Mouse (Mus musculus) G1E (cell line): ENCODE results near the gene Gm15737. TPM values are rescaled to one million over a fixed set of nuclear protein-coding genes. Genes with fewer than 3 reads are reported as not detected.

Experiments used
- ATAC-seq: 2 replicates; pipeline ENCODE4 v1.8.0; 2016; ENCODE audit warnings: mild to moderate bottlenecking; ENCODE audit not compliant: insufficient number of reproducible peaks, poor library complexity, low FRiP score, severe bottlenecking; ENCODE audit errors: extremely low read depth
- DNase-seq: peaks from one replicate; pipeline ENCODE4 v3.0.0; 2012; ENCODE audit warnings: low spot score
- H3K27me3 ChIP-seq: 2 replicates; pipeline ENCODE4 v1.6.1; 2012; ENCODE audit warnings: mild to moderate bottlenecking, low read length, inconsistent platforms; ENCODE audit not compliant: insufficient read depth
- H3K36me3 ChIP-seq: replicated peaks from 2 replicates; pipeline ENCODE3; 2012; ENCODE audit warnings: mild to moderate bottlenecking, inconsistent platforms
- H3K4me1 ChIP-seq: 2 replicates; pipeline ENCODE4 v1.6.1; 2012; ENCODE audit warnings: low read depth, low read length, inconsistent platforms, mixed read lengths; ENCODE audit not compliant: insufficient read depth
- H3K4me3 ChIP-seq: 2 replicates; pipeline ENCODE4 v1.5.1; 2012; ENCODE audit warnings: low read depth, mild to moderate bottlenecking, inconsistent platforms, low read length, moderate library complexity, mixed read lengths
- H3K9me3 ChIP-seq: replicated peaks from 2 replicates; pipeline ENCODE4 v1.6.1; 2012; ENCODE audit warnings: inconsistent platforms
- CTCF ChIP-seq: IDR thresholded peaks from 2 replicates; pipeline ENCODE4 v1.5.1; 2012; ENCODE audit warnings: low read depth, low read length, inconsistent platforms, mixed read lengths
- GATA1 ChIP-seq: IDR thresholded peaks from 2 replicates; pipeline ENCODE4 v1.6.1; 2012; ENCODE audit warnings: borderline replicate concordance, low read length, inconsistent platforms, mixed read lengths
- GATA2 ChIP-seq: IDR thresholded peaks from 2 replicates; pipeline ENCODE4 v1.6.1; 2012; ENCODE audit warnings: low read depth, low read length, inconsistent platforms, borderline replicate concordance
- POLR2AphosphoS5 ChIP-seq: IDR thresholded peaks from 2 replicates; pipeline ENCODE4 v1.6.1; 2012; ENCODE audit warnings: low read depth, low read length, inconsistent platforms; ENCODE audit not compliant: insufficient replicate concordance
- TAL1 ChIP-seq: conservative IDR thresholded peaks from 2 replicates; pipeline ENCODE4 v1.6.1; 2012; ENCODE audit warnings: low read depth, low read length, inconsistent platforms, mixed read lengths
- polyA plus RNA-seq: library from polyadenylated mRNA; stranded (reverse); fragments of >175 nt; gene quantifications from 2 replicates; pipeline ENCODE4 v1.2.3, GENCODE M21; 2012
- total RNA-seq, 2 experiments: library from RNA; stranded (forward) in 1 of 2; stranded (reverse) in 1 of 2; fragments of 200-1000 nt in 1 of 2; fragments of >200 nt in 1 of 2; fragmentation: Nextera tagmentation in 1 of 2; gene quantifications; 2 replicates each; pipeline ENCODE4 v1.2.3; 2014 to 2017

Gm15737 gene
- total and polyA plus RNA-seq, 3 experiments, result 0.05 TPM; not detected in 2

DNA sequence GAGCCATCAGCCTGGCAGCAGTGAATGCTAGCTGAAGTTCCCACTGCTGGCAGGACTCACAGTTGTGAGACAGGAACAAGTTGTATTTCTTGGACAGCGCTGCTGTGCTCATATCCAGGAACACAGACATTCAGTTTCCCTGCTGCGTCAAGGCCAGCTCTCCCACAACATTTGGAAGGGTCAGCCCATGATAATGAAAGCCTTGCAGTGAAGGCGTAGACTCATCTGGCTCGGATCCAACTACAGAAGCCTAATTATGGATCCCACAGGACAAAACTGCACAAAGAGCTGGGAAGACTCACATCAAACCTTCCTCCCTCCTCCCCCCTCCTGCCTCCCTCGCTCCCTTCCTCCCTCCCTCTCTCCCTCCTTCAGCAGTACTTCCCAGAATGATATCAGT lies 18.9 kb upstream of the Gm15737 start:
- Histone ChIP-seq H3K36me3 (no peaks in the 10 kb centered on the region), H3K4me1 (no peaks in the 10 kb centered on the region), H3K4me3 (no peak overlapping the region), H3K27me3 (no peaks in the 10 kb centered on the region), H3K9me3 (peaks cover 14% of the 10 kb centered on the region)
- no peak for TF ChIP-seq POLR2AphosphoS5
- TF ChIP-seq CTCF, result no peak
- TF ChIP-seq GATA2, result no peak
- no peak for TF ChIP-seq TAL1
- no peak for TF ChIP-seq GATA1
- ATAC-seq (no peak), DNase-seq (no peak)

DNA sequence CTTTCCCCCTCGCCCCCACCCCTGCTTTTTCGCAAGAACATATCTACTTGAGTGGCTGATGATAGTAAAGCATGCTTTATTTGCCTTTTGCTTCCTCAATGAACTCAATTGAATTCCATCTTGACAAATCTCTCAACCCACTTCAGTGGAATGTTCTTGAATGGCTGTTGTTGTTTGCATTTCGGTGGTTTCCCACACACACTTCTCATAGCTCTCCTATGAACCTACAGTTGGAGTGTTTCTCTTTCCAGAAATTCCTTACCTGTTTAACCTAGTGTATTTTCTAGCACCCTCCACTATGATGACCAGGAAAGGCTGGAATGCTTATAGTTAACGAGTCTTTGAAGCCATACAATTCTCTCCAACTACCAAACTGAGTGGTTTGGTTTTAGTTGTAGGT lies 14.3 kb upstream of the Gm15737 start:
- Histone ChIP-seq H3K27me3 (no peaks in the 10 kb centered on the region), H3K36me3 (no peaks in the 10 kb centered on the region), H3K4me1 (no peaks in the 10 kb centered on the region), H3K4me3 (no peak overlapping the region), H3K9me3 (peaks cover 19% of the 10 kb centered on the region)
- DNase-seq, result no peak
- no peak for ATAC-seq
- TF ChIP-seq CTCF (no peak), TAL1 (no peak), GATA2 (no peak), GATA1 (no peak), POLR2AphosphoS5 (no peak)

DNA sequence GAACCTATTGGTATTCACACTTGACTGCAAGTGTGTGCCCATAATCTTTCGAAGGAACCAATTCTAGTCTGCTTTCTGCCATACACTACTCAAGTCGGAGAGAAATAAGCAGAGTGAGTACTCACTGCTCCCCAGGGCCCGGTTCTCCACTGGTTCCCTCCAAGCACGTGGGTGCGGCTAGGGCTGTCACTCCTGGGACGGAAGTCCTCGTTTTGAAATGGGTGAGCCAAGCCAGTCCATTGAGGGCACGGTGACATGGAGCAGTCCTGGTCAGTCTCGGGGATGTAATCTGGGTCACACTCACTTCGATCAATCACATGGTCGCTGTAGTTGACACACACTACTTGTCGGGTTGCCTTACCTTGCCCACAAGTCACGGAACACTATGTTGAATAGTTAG lies 11.4 kb upstream of the Gm15737 start:
- DNase-seq, result no peak
- H3K36me3 ChIP-seq, result no peaks in the 10 kb centered on the region
- no peaks in the 10 kb centered on the region for H3K4me1 ChIP-seq
- H3K9me3 ChIP-seq, result peaks cover 19% of the 10 kb centered on the region
- no peak for ATAC-seq
- no peaks in the 10 kb centered on the region for H3K27me3 ChIP-seq
- TF ChIP-seq CTCF (no peak), POLR2AphosphoS5 (no peak), GATA1 (no peak), GATA2 (no peak), TAL1 (no peak)
- no peak overlapping the region for H3K4me3 ChIP-seq

DNA sequence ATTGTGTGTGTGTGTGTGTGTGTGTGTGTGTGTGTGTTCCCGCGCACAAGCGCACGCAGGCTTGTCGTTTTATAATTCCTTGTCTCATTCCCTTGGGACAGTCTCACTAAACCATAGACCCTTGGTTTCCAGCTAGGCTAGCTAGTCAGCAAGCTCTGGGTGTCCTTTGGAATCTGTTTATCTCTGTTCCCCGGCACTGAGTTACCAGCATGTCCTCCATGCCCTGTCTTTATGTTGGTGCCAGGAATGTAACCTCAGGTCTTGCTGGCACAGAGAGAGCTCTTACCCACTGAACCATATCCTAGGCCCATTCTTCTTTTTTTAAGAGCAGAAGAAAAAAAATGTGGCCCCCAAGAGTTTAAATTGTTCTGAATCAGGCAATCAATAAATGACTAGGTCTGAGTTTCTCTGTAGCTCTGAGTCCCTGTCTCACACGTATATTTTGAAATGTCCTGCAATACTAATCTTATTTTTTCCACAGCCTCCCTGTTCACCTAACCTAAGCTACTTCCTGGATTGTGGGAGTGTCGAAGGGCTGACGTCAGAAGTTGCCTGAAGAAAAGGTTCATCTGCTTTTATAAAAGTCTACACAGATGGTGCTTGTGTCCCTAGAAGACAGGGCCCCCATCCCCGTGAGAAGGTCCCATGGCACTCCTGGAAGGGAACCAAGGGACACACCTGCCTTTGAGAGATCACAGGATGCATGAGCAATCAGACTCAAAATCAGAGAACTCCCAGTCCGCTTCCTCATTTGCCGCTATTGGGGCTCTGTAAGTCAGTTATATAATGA lies 10.2 kb upstream of the Gm15737 start:
- H3K9me3 ChIP-seq, result peaks cover 19% of the 10 kb centered on the region

DNA sequence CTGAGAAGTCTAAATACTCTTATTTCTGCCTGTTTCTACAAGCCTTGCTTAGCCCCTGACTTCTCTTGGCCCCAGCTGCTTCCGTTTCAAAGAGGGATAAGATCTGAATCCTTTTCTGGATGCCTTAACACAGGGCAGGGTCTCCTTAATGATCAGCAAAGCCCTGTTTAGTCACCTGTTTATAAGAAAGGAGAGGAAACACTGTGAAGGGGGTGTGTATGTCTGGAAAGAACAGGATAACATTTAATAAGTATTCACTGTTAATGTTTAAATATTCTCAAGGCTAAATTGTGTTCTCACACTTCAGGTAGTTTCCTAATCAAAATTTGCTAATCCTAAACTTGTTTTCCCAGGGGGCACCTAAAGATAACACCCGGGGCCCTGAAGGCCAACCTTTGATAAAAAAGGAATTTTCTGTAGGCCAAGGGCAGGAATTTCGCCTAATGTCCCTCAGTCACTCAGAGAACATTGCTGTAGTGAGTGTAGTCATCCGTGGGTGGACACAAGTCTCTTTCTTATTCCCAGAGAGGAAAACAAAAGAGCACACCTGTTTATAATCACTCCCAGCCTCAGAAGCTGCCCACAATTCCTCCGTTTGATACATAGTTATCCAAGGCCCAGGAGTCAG lies 8.8 kb upstream of the Gm15737 start:
- Histone ChIP-seq H3K4me3 (no peak overlapping the region), H3K4me1 (no peaks in the 10 kb centered on the region), H3K27me3 (no peaks in the 10 kb centered on the region), H3K9me3 (peaks cover 19% of the 10 kb centered on the region), H3K36me3 (no peaks in the 10 kb centered on the region)
- DNase-seq, result no peak
- no peak for TF ChIP-seq CTCF
- no peak for TF ChIP-seq POLR2AphosphoS5
- TF ChIP-seq TAL1, result no peak
- TF ChIP-seq GATA2, result no peak
- TF ChIP-seq GATA1, result no peak
- no peak for ATAC-seq

More for the DNA sequence above, 10.2 kb upstream of the Gm15737 start:
- no peaks in the 10 kb centered on the region for H3K36me3 ChIP-seq
- ATAC-seq (no peak), DNase-seq (no peak)
- no peaks in the 10 kb centered on the region for H3K4me1 ChIP-seq
- H3K27me3 ChIP-seq, result no peaks in the 10 kb centered on the region
- TF ChIP-seq TAL1 (no peak), GATA1 (no peak), GATA2 (no peak), CTCF (no peak), POLR2AphosphoS5 (no peak)
- H3K4me3 ChIP-seq, result no peak overlapping the region

DNA sequence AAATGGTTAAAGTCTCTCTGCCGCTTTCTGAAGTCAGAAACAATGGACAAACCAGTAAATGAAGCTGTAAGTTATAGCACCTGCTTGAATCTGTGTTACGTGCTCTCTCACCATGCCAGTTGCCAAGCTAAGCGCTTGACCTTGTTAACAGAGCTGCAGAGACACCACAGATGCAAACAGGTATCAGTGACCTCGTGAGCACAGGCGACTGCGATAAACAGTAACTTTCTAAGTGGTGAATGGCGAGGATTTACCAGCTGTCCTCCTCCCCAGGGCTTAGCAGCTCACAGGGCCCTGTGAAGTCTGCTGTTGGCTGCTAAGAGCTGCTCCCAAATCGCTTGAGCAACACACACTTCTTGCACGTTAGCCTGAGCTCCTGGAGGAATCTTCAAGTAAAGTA lies 6.6 kb upstream of the Gm15737 start:
- no peak for TF ChIP-seq GATA1
- no peak for TF ChIP-seq POLR2AphosphoS5
- TF ChIP-seq TAL1, result no peak
- no peak for TF ChIP-seq GATA2
- TF ChIP-seq CTCF, result no peak
- peaks cover 15% of the 10 kb centered on the region for H3K9me3 ChIP-seq
- H3K36me3 ChIP-seq, result no peaks in the 10 kb centered on the region
- ATAC-seq, result no peak
- no peaks in the 10 kb centered on the region for H3K4me1 ChIP-seq
- no peak overlapping the region for H3K4me3 ChIP-seq
- no peak for DNase-seq
- H3K27me3 ChIP-seq, result no peaks in the 10 kb centered on the region
